Mouse (Mus musculus) thymus, adult 2 months (tissue): Measurements from ENCODE around the gene Fam118b.

ENCODE experiments used
- CTCF ChIP-seq: fragments of 200-500 bp; IDR thresholded peaks from 2 replicates; pipeline ENCODE4 v1.5.1; 2012; ENCODE audit warnings: mild to moderate bottlenecking, control low read depth, low read length, moderate library complexity, borderline replicate concordance; ENCODE audit not compliant: control insufficient read depth, poor library complexity, insufficient read depth; ENCODE audit errors: extremely low read depth
- POLR2A ChIP-seq: fragments of 200-500 bp; IDR thresholded peaks from 2 replicates; pipeline ENCODE4 v1.6.1; 2012; ENCODE audit warnings: mild to moderate bottlenecking, low read length, control low read depth, moderate library complexity; ENCODE audit not compliant: control insufficient read depth, poor library complexity, insufficient read depth; ENCODE audit errors: extremely low read depth

DNA sequence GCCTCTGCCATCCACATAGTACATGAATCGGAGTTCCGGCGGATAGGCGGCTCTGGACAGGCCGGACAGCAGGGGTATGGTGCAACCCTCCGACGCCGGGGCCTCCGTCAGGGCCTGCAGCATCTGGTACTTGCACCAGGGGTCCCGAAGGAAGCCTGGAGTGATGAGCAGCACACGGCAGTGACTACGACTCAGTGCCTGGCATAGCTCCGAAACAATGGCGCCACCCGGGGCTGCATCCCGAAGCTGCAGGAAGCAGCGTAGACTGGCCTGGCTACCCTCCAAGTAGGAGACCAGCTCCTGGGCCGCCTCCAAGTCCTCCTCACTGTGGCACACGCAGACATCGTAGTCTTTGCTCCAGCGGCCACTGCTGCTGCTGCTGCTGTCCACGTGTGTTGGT, 78.9 kb downstream of the Fam118b start:
- no peak for TF ChIP-seq CTCF
- TF ChIP-seq POLR2A: no peak
